Mouse (Mus musculus): Measurements from ENCODE around the gene Tmem206. TPM values are rescaled to one million over a fixed set of nuclear protein-coding genes. Genes with fewer than 3 reads are reported as not detected.

The Tmem206 gene
- polyA plus RNA-seq, 2 experiments: 14.5 to 16.7 TPM

GRCm38 (mm10) chr1:191313926-191314325 is 11.8 kb upstream of the Tmem206 start:
- H3K36me3 ChIP-seq (ENCODE audit: control insufficient read depth, insufficient read depth, low read length): no peaks in the 10 kb centered on the region
- DNase-seq (ENCODE audit: low spot score): no peak
- 55% methylated on average over 4 of the region's 4 CpGs for WGBS
- no peak overlapping the region for H3K4me3 ChIP-seq (replicated peaks; ENCODE audit: low read length)
- TF ChIP-seq POLR2A (IDR thresholded peaks at IDR 0.05; ENCODE audit: borderline replicate concordance, extremely low read depth, insufficient read depth, insufficient read length): no peak
- H3K4me1 ChIP-seq (ENCODE audit: control insufficient read depth, insufficient read depth, low read length): peaks cover 10% of the 10 kb centered on the region
- H3K9me3 ChIP-seq (ENCODE audit: control insufficient read depth, low read length): no peaks in the 10 kb centered on the region
- ATAC-seq (ENCODE audit: low FRiP score, low read depth): no peak
- H3K27ac ChIP-seq (replicated peaks; ENCODE audit: low read depth, low read length): no peak overlapping the region
- no peak overlapping the region for H3K9ac ChIP-seq (ENCODE audit: low read depth, low read length, severe bottlenecking)
- H3K27me3 ChIP-seq (ENCODE audit: control insufficient read depth, insufficient read depth, low read length): no peaks in the 10 kb centered on the region
- no peak overlapping the region for H3K4me2 ChIP-seq (replicated peaks; ENCODE audit: low read depth, low read length, severe bottlenecking)

- no peak overlapping the region for H3K9ac ChIP-seq (ENCODE audit: low read depth, low read length, severe bottlenecking)
- no peaks in the 10 kb centered on the region for H3K36me3 ChIP-seq (ENCODE audit: control insufficient read depth, insufficient read depth, low read length)
- DNase-seq (ENCODE audit: low spot score): no peak
- ATAC-seq (ENCODE audit: low FRiP score, low read depth): no peak
- H3K4me2 ChIP-seq (replicated peaks; ENCODE audit: low read depth, low read length, severe bottlenecking): peak overlapping the region; percentile 70
- no peaks in the 10 kb centered on the region for H3K27me3 ChIP-seq (ENCODE audit: control insufficient read depth, insufficient read depth, low read length)
- 81% methylated on average over 8 of the region's 8 CpGs for WGBS
- peak overlapping the region; percentile 73; the same call in 1 of the 2 replicates for H3K4me3 ChIP-seq (replicated peaks; ENCODE audit: low read length)
- peaks cover 10% of the 10 kb centered on the region for H3K4me1 ChIP-seq (ENCODE audit: control insufficient read depth, insufficient read depth, low read length)
- H3K9me3 ChIP-seq (ENCODE audit: control insufficient read depth, low read length): no peaks in the 10 kb centered on the region
- H3K27ac ChIP-seq (replicated peaks; ENCODE audit: low read depth, low read length): no peak overlapping the region
- no peak for TF ChIP-seq POLR2A (IDR thresholded peaks at IDR 0.05; ENCODE audit: borderline replicate concordance, extremely low read depth, insufficient read depth, insufficient read length)
These were observed 8.9 kb upstream of the Tmem206 start for GRCm38 (mm10) chr1:191316818-191317217.

GRCm38 (mm10) chr1:191317591-191318196 is 8.0 kb upstream of the Tmem206 start, which contains the start of gene Nenf:
Gene Nenf, minus strand, starts transcription at chr1:191318194.
- Histone ChIP-seq H3K4me2 (replicated peaks; ENCODE audit: low read depth, low read length, severe bottlenecking) (peak within 1 kb of the TSS; percentile 70), H3K4me1 (ENCODE audit: control insufficient read depth, insufficient read depth, low read length) (peaks cover 10% of the 10 kb centered on the region), H3K9ac (ENCODE audit: low read depth, low read length, severe bottlenecking) (peak within 1 kb of the TSS; percentile 92), H3K27ac (replicated peaks; ENCODE audit: low read depth, low read length) (peak within 1 kb of the TSS; percentile 72), H3K27me3 (ENCODE audit: control insufficient read depth, insufficient read depth, low read length) (no peaks in the 10 kb centered on the region), H3K36me3 (ENCODE audit: control insufficient read depth, insufficient read depth, low read length) (no peaks in the 10 kb centered on the region), H3K4me3 (replicated peaks; ENCODE audit: low read length) (peak within 1 kb of the TSS; percentile 73), H3K9me3 (ENCODE audit: control insufficient read depth, low read length) (no peaks in the 10 kb centered on the region)
- DNase-seq (ENCODE audit: low spot score) (peak; percentile 60), ATAC-seq (ENCODE audit: low FRiP score, low read depth) (peak; percentile 87)
- 0 out of 2 replicates have a peak, but pooled peaks have one; percentile 20 for TF ChIP-seq POLR2A (IDR thresholded peaks at IDR 0.05; ENCODE audit: borderline replicate concordance, extremely low read depth, insufficient read depth, insufficient read length)
- WGBS: under 1% methylated on average over 49 of the region's 54 CpGs

- Histone ChIP-seq H3K9me3 (ENCODE audit: control insufficient read depth, low read length) (no peaks in the 10 kb centered on the region), H3K4me3 (replicated peaks; ENCODE audit: low read length) (no peak overlapping the region), H3K27me3 (ENCODE audit: control insufficient read depth, insufficient read depth, low read length) (no peaks in the 10 kb centered on the region), H3K36me3 (ENCODE audit: control insufficient read depth, insufficient read depth, low read length) (no peaks in the 10 kb centered on the region), H3K27ac (replicated peaks; ENCODE audit: low read depth, low read length) (no peak overlapping the region), H3K4me2 (replicated peaks; ENCODE audit: low read depth, low read length, severe bottlenecking) (no peak overlapping the region), H3K4me1 (ENCODE audit: control insufficient read depth, insufficient read depth, low read length) (peaks cover 5% of the 10 kb centered on the region), H3K9ac (ENCODE audit: low read depth, low read length, severe bottlenecking) (no peak overlapping the region)
- no peak for ATAC-seq (ENCODE audit: low FRiP score, low read depth)
- no peak for DNase-seq (ENCODE audit: low spot score)
- TF ChIP-seq POLR2A (IDR thresholded peaks at IDR 0.05; ENCODE audit: borderline replicate concordance, extremely low read depth, insufficient read depth, insufficient read length): no peak
- WGBS: 58% methylated on average over 5 of the region's 5 CpGs
These were observed 7.0 kb upstream of the Tmem206 start for GRCm38 (mm10) chr1:191318686-191319085.

GRCm38 (mm10) chr1:191323381-191323780 is 2.3 kb upstream of the Tmem206 start:
- ATAC-seq (ENCODE audit: low FRiP score, low read depth) (no peak), DNase-seq (ENCODE audit: low spot score) (no peak)
- no peak for TF ChIP-seq POLR2A (IDR thresholded peaks at IDR 0.05; ENCODE audit: borderline replicate concordance, extremely low read depth, insufficient read depth, insufficient read length)
- Histone ChIP-seq H3K9me3 (ENCODE audit: control insufficient read depth, low read length) (no peaks in the 10 kb centered on the region), H3K27me3 (ENCODE audit: control insufficient read depth, insufficient read depth, low read length) (no peaks in the 10 kb centered on the region), H3K27ac (replicated peaks; ENCODE audit: low read depth, low read length) (no peak overlapping the region), H3K4me2 (replicated peaks; ENCODE audit: low read depth, low read length, severe bottlenecking) (no peak overlapping the region), H3K4me1 (ENCODE audit: control insufficient read depth, insufficient read depth, low read length) (peaks cover 12% of the 10 kb centered on the region; the same call in 1 of the 2 replicates), H3K9ac (ENCODE audit: low read depth, low read length, severe bottlenecking) (no peak overlapping the region), H3K36me3 (ENCODE audit: control insufficient read depth, insufficient read depth, low read length) (peaks cover under 1% of the 10 kb centered on the region; the same call in 1 of the 2 replicates), H3K4me3 (replicated peaks; ENCODE audit: low read length) (no peak overlapping the region)
- 82% methylated on average over 3 of the region's 3 CpGs for WGBS

Measured in limb, embryonic 14.5 days (tissue).